Mouse (Mus musculus): Measurements from ENCODE around the gene Ptpn5.

Gene Ptpn5

GRCm38 (mm10) chr7:47110511-47110910, 23.0 kb downstream of the Ptpn5 start:
- DNase-seq: no peak

DNA sequence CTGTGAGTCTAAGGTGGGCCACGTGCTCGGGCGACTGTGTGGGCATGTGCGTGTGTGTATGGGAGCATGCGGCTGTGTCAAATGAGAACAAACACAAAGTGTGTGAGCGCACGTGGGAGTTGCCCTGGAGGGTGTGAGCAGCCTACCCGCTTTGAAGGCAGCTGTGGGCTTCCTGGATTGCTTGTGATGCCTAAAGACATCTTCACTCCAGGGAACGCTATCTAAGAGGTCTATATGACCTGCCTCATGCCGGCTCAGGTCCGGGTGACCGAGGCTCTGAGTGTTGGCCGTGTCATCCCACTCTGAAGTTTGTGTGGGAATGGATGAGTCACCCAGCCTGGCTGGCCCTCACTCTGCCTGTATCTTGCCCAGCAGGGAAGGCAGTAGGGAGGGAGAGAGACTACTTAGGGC, 24.7 kb downstream of the Ptpn5 start:
- DNase-seq: no peak

DNA sequence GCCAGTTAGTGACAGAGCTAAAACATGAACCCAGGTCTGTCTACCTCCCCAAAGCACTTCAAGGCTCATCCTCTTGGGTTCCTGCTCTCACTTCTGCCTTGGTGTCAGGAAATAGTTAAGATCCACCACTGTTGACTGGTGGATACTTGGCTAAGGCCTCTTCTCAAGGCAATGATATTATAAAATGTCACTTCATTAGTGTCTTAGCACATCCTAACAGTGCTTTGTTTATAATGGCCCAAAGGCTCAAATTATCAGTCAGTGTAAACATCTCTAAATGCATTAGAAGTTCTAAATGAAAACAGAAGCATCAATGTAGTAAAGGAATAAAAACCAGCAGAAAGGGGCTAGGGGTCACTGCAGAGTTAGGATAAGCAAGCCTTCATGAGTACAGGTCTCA, 26.5 kb downstream of the Ptpn5 start:
- DNase-seq: no peak

DNA sequence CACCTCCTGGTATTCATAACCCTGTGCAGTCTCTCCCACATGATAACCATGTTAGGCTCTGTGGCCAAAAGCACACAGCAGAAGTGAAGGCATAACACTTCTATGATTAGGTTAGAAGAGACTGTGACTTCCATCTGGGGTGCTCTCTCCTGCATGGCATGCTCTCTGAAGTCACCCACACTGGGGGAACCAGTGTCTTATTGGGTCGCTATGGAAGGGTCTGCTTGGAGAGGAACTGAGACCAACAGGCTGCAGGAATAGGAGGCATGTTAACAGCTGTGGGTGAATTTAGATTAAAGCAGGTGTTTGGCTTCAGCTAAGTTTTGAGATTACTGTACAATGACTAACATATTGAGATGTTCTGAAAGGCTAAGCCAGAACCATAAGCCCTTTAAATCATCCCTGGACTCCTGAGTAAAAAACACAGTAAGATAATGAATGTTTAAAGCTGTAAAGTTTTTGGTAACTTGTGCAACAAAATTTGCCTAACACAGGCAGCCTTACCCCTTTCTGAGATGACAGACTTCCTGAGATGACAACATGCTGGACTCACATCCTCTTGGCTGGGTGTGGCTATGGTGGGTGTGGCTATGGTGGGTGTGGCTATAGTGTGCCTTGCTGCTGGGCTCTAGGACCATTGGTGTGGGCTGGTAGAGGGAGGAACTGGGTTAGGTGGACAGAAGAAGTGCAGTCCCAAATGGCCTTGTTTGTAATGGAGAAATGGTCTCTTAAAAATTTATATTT, 29.6 kb downstream of the Ptpn5 start:
- DNase-seq: no peak

DNA sequence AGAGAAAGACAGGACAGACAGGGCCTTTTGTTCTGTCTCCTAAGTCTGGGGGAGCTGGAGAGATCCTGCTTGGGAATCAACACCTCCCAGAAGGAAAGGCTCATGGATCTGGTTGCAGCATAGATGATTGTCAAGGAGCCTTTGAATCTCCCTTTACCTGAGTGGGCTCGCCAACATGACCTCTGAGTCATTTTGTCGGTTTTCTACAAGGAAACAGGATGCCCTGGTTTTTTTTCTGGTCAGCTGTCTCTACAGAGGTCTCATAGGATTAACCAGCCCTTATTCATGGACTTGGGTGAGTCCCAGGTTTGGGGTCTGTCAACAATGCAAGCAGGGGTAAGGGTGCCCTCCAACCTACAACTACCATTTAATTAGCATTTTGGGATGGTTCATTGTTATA, 30.5 kb downstream of the Ptpn5 start:
- no peak for DNase-seq

DNA sequence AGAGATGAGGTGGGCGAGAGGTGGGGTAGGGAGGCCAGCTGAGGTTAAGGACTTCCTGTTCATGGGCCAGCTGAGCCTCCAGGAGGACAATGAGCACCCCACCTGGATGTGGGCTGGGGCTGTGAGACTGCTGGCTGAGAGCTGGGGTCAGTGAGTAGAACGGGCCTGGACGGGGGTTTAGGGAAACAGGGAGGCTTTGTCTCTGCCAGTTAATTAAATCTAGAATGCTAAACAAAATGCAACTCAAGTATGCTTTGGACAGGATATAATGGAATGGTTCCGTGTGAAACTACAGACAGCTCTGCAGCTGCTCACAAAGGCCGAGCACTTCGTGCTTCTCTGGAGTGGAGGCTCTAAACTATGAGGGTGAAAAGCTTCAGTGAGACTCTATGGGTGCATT, 32.9 kb downstream of the Ptpn5 start:
- DNase-seq: no peak

- no peak for DNase-seq
Measured at GRCm38 (mm10) chr7:47099306-47099705, 34.2 kb downstream of the Ptpn5 start.

- DNase-seq: no peak
Measured at GRCm38 (mm10) chr7:47098044-47098443, 35.4 kb downstream of the Ptpn5 start.

GRCm38 (mm10) chr7:47094969-47095368, 38.5 kb downstream of the Ptpn5 start:
- DNase-seq: no peak

DNA sequence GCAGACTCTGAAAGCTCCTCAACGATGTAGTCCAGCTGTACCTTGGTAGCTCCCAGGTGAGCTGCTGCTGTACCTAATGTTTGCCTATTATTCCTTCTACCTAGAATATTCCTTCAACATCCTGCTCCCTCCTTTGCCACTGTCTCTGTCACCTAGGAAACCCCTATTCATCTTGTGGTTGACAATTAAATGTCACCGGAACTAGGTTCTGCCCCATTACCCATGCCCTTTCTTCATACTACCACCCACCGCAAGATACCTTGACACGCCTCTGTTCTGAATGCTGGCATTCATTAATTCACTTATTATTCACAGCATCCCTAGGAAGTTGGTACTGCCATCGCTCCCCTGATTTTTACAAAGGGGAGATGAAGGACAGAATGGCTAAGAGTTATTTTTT, 39.5 kb downstream of the Ptpn5 start:
- DNase-seq: no peak

DNA sequence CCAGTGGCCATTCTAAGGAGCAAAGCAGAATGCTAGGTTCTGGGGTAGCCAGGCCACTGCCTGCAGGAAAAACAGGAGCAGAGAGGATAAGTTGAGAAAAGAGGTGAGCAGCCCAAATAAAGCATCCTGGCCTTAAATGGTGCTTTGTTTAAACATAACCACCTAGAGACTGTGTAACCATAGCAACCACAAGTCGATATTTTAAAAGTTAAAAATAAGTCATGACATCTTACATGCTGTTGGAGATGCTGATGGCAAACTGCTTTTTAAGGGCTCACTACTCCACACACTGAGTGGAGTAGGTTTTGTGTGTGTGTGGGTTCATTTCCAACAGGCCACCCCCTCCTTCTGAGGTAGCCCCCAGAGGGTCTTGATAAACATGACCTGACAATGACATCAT, 48.4 kb downstream of the Ptpn5 start:
- DNase-seq: no peak

DNA sequence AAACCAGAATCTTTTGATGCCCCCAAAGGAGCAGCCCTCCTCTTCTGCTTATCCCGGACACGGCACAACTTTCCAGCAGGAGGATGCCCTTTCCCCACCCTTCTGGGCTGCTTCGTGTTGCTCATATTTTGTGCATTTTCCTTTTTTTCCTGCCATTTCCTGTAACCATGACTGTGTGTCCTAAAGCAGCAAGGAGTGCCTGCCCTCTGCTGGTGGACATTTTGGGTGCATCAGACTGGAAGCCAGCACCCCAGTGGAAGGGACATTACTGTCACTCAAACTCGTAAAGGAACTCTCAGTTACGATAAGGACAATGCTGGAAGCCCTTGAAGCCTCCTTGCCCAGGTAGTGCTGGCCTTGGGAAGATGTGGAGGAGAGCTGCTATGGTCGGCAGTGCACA, 52.2 kb downstream of the Ptpn5 start:
- DNase-seq: peak; percentile 79

- peak; percentile 37 for DNase-seq
Measured at GRCm38 (mm10) chr7:47080868-47081267, 52.6 kb downstream of the Ptpn5 start.

- DNase-seq: peak; percentile 67
Measured at GRCm38 (mm10) chr7:47077451-47077850, 56.0 kb downstream of the Ptpn5 start.

DNA sequence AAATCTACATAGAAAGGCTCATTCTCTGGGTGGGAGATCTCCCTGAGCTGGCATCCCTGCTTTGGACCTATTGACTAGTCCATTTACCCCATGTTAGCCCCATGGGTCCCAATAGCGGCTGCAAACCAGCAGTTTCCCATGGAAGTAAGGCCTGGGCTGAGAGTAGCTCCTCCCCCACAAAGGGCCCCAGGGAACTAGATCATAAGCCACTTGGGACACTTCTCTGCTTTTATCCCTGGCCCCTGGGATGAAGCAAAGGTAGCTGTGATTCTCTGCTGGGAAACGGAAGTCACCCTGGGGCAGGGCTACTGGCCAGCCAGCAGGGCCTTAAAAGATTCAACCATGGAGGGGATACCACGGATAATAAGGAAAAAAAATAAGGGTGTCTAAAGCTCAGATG, 56.8 kb downstream of the Ptpn5 start:
- no peak for DNase-seq

DNA sequence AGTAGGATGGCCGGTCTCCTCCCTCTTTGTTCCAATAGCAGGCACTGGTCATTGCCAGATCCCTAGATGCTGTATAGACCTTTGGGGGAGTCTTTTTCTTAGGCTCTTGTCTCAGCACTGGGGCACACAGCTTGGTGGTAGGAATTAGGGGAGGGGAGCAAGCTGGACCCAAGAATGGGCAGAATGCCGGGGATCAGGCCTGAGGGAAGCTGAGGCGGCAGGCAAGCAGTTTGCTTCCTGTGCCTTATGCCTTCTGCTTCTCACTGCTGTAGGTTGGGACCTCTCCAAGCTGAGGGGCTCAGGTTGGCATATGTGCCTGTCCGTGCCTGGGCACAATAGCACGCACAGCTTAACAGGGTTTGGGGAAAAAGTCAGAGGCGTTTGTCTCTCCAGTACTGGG, 57.3 kb downstream of the Ptpn5 start:
- DNase-seq: no peak

DNA sequence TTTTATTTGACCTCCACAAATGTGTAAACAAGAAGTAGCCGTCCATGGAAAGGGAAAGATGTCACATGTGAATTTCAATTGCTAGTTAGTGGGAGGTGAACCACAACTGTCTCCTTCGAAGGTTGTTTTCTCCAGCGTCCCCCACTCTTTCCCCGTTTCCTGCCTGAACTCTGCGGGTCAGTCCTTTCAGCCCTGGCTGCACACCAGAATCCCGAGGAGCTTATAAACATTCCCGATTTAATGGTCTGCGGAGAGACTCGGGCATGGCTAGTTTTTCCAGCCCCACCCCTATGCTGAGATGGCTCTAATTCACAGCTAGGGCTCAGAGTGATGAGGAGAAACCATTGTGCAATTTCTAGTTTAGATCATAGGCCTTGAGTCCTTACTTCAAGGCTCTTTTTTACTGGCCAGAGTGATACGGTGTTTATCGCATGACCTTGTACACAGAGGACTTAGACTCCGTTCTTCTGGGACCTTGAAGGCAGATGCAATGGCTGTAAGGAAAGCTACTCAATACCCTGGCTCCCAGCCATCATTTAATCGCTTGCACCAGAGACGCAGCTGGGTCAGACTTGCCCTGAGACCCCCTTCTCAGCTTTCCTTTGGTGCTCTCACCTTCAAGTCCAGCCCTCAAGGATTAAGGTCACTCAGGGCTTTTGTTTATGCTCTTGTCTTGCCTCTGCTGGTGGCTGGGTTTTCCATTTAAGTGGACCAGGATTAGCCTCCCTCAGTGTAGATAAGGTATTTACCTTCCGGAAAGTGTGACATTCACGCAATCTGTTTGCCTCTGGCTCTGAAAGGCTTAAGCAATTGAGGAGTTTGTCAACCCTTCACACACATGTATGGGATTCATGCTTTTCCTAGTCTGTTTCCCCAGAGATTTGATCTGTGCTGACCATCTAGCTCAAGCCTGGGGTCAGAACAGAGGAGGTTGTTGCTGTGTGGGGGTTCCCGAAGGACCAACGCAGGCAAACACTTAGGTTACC, 59.7 kb downstream of the Ptpn5 start:
- DNase-seq: no peak

- no peak for DNase-seq
Measured at GRCm38 (mm10) chr7:47072551-47072950, 60.9 kb downstream of the Ptpn5 start.

- DNase-seq: no peak
Measured at GRCm38 (mm10) chr7:47067879-47068278, 65.6 kb downstream of the Ptpn5 start.

GRCm38 (mm10) chr7:47066942-47067341, 66.5 kb downstream of the Ptpn5 start:
- DNase-seq: no peak

DNA sequence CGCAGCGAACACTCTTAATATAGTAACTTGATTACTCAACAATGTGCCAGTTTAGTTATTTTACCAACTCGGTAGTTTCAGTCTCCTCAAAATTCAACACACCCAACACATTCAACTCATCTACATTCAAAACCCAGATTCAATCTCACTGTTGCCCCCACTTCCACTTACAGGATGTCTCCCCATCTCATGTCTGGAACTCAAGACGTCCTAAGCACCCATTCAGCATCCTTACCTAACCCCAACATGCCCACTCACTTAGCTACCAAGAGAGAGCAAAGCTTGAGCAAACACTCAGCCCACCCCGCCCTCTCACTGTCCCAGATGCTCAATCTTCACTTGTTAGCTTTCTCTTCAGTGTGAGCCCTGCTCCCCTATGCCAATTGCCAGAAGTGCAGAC, 71.9 kb downstream of the Ptpn5 start:
- DNase-seq: no peak

- DNase-seq: no peak
Measured at GRCm38 (mm10) chr7:47059339-47059738, 74.1 kb downstream of the Ptpn5 start.

- DNase-seq: no peak
Measured at GRCm38 (mm10) chr7:47056273-47056672, 77.2 kb downstream of the Ptpn5 start.

DNA sequence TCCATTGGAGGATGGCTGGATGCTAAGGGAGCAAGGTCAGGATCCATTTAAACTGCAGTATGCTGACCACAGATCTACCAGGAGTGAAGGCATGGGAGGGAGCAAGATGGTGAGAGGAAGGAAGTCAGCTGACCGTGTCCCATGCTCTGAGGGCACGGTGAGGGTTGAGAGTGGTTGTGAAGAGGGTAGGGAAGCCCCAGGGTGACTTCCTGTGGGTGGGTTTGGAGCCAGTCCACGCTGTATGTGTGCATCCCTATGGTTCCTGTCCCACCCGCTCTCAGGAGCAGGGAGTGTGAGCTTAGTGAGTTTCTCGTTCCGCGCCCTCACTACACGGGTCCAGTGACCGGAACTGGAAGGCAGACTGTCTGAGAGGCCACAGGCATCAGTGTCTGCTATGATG, 77.7 kb downstream of the Ptpn5 start:
- DNase-seq: no peak
